Mouse (Mus musculus) brain, embryonic 14.5 days (tissue): ENCODE results near the gene Mrps21.

ENCODE experiments used
- CTCF ChIP-seq: fragments of 200-500 bp; IDR thresholded peaks from 2 replicates; pipeline ENCODE4 v1.5.1; 2012; ENCODE audit warnings: inconsistent platforms, mild to moderate bottlenecking, moderate library complexity, borderline replicate concordance; ENCODE audit not compliant: insufficient read depth, insufficient read length; ENCODE audit errors: extremely low read depth
- POLR2A ChIP-seq: fragments of 200-500 bp; IDR thresholded peaks from 2 replicates; pipeline ENCODE4 v1.6.1; 2012; ENCODE audit warnings: mild to moderate bottlenecking, inconsistent platforms, borderline replicate concordance; ENCODE audit not compliant: poor library complexity, insufficient read depth, insufficient read length, severe bottlenecking; ENCODE audit errors: extremely low read depth

GRCm38 (mm10) chr3:95871392-95871867 is at the start of gene Mrps21:
- TF ChIP-seq CTCF (no peak), POLR2A (peak; percentile 44; the same call in 1 of the 2 replicates)
